Mouse (Mus musculus): ENCODE data around the gene Oasl1. TPM values are rescaled to one million over a fixed set of nuclear protein-coding genes. Genes with fewer than 3 reads are reported as not detected.

Gene Oasl1
- total RNA-seq, 2 experiments from 2014 or later, result 1.8 to 5.2 TPM

DNA sequence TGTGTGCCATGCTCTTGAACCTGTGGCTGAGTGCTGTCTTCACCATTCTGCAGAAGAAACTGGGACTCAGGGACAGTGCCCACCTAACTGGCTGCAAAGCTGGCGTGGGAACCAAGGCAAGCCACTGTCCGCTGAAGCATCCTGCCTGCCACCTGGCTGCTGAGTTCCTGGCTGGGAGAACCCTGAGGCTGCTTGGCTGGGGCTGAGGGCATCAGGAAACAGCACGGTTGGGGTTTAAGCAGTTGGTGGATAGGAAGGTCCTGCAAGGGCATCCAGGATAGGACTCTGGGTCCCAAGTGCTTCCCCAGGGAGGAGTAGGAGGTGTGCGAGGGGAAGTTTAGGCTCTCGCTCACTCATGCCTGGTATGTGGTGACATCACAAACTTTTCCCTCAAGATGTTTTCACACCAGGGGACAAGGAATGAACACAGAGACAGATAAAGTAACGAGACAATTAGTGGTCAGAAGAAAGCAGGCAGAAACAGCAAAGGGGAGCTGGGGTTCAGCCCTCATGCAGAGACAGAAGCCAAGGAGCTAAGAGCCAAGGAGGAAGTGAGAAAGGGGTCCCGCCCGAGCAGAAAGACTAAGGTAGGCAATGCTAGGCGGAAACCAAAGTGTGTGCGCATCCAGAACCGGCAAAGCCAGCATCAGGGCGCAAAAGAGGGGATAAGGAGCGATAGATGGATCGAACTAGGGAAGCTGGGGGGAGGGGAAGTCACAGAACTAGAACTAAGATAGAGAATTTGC lies 44.7 kb downstream of the Oasl1 start:
- peak; percentile 77 for ATAC-seq (replicated peaks; ENCODE audit: poor library complexity, severe bottlenecking)

DNA sequence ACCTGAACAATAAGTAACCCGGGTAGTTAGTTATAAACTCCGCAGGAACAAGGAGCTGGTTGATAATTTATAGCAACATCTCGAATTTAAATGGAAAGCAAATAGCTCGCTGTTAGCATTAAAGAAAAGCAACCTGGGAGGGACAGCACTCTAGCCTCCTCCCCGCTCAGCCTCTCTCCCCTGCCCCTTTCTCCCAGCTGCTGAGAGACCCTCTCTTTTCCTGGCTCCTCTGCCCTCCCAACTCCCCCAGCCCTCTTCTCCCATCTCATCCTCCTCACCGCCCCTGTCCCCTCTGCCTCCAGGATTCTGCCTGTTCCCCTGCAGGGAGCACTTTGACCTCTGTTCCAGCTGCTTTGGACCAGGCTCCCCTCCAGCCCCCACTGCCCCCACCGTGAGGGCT lies 45.6 kb downstream of the Oasl1 start:
- no peak for ATAC-seq (replicated peaks; ENCODE audit: poor library complexity, severe bottlenecking)

DNA sequence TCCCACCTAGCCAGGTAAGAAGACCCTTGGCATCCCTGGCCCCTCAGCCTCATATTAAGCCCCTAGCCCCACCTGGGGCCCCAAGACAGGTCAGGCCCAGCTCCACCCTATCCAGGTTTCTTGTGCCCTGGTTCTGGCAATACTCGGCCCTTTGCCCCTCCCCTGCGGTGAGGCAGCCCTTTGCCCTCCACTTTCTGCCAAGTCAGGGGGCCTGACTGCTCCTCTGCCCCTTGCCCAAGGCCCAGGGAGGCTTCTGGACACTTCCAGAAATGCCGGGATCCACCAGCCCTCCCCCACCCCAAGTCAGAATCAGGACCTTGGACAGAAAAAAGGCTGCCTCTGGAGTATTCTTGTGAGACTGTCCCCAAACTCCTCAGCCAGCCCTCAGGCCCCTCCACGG lies 46.0 kb downstream of the Oasl1 start:
- ATAC-seq (replicated peaks; ENCODE audit: poor library complexity, severe bottlenecking), result no peak

DNA sequence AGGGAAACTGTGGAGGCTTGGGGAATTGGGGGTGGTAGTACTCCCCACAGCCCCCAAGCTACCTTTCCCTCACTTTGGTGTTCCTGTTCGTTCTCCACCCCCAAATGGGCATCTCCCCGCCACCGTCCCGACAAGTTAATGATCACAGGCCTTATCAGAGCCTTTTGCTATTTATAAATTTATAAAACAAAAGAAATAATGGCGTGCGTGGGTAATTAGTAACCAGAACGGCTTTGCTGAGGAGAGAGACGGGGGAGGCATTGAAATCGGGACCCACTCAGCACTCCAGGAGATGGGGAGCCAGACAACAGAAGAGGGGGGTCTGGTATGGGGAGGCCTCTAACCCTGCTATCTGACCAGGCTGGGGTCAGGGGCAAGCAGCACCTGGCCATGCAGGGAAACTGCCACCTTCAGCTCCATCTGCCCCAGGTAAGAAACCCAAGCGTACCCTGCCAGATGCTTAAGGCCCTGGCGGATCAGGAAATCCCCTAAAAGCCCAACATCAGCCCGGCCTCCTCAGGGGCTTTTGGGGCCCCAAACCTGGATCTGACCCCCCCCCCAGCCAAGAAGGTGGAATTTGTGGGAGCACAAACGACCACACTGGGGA lies 46.7 kb downstream of the Oasl1 start:
- no peak for ATAC-seq (replicated peaks; ENCODE audit: poor library complexity, severe bottlenecking)

DNA sequence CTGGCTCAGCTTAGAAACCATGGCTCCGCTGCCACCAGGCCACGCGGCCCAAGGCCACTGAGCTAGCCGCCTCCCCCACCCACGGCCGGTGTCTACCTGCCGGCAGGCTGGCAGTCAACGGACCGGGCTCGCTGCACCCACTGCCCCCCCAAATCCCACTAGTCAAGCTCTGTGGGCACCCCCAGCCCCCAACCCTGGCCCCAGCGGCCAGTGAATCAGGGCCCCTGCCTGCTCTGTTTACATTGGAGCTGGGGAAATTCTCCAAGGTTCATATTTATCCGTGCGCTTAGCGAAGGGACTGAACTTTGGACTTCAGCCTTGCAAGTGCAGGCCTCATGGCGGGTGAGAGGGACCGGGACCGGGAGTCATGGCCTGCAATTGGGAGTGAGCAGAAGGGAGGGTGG lies 47.8 kb downstream of the Oasl1 start, which contains the start of gene Hnf1a:
TSS of gene Hnf1a (minus strand) at position 271 of the 404 bp plus-strand sequence.
- no peak for ATAC-seq (replicated peaks; ENCODE audit: poor library complexity, severe bottlenecking)

DNA sequence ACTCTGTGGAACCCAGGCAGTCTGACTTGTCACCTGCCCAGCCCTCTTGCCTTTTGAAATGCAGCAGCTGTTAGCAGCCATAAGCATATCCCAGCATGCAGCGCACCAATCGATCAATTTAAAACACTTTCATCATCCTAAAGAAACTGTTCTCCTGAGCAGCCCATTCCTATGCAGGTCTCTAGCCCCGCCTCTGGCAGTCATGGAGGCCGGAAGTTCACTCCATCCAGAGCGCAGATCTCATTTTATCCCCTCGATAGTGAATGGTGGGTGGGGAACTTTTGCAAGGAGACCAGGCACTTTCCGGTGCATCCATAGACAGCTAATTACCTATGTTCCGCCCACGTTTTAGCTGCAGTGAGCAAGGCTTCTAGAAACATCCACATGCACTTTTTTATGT lies 49.2 kb downstream of the Oasl1 start:
- no peak for ATAC-seq (replicated peaks; ENCODE audit: poor library complexity, severe bottlenecking)

DNA sequence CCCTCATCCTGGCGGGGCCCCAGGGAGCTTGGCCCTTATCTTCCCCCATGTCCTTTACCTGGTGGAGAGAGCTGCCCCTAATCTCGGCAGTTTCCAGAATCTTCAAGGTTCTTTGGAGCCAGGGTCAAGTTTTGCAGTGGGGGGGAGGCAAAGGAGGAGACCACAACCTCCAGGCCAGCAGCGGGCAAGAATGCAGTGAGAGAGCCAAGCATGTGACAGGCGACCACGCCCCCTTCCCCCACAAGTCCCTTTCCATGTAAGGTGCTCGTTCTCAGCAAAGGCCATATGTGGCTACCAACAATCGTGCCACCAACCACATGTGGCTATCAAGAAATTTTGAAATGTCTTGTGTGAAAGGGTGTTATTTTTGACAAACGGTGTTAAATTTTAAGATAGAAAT lies 50.1 kb downstream of the Oasl1 start:
- ATAC-seq (replicated peaks; ENCODE audit: poor library complexity, severe bottlenecking), result no peak

DNA sequence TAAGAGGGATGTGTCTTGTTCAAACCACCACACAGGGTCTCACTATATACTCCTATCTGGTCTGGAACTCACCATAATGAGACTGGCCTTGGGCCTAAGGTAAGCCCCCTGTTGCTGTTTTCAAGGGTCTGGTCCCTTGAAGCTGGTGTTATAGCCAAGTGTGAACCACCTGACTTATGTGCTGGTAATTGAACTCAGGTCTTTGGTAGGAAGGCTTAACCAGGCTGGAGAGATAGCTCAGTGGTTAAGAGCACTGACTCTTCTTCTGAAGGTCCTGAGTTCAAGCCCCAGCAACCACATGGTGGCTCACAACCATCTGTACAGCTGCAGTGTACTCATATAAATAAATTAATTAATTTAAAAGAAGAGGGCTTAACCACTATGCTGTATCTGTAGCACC lies 53.9 kb downstream of the Oasl1 start:
- no peak for ATAC-seq (replicated peaks; ENCODE audit: poor library complexity, severe bottlenecking)

DNA sequence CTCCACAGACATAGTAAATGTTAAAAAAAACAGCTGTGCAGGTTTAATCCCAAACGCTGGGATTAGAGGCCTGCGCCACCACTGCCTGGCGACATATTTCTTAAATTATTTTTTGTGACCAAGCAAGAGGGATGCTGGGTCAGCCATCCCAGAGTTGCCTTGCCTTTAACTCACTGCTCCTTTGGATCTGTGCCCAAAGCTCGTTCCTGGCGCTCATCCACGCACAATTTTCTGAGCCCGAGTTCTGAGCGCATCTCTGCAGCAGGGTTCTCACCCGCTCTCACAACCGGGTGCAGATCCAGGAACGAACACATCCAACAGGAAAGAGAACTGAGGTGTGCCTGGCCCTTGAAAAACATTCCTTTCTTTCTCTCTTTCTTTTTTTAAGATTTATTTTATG lies 55.4 kb downstream of the Oasl1 start:
- no peak for ATAC-seq (replicated peaks; ENCODE audit: poor library complexity, severe bottlenecking)

DNA sequence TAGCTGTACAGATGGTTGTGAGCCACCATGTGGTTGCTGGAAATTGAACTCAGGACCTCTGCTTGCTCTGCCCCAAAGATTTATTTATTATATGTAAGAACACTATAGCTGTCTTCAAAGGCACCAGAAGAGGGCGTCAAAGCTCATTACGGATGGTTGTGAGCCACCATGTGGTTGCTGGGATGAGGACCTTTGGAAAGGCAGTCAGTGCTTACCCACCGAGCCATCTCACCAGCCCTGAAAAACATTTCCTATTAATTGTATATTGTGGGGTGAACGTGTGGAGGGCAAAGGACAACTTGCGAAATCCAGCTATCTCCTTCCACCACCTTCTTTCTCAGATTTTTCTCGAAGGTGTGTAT lies 55.8 kb downstream of the Oasl1 start:
- ATAC-seq (replicated peaks; ENCODE audit: poor library complexity, severe bottlenecking), result peak; percentile 26

DNA sequence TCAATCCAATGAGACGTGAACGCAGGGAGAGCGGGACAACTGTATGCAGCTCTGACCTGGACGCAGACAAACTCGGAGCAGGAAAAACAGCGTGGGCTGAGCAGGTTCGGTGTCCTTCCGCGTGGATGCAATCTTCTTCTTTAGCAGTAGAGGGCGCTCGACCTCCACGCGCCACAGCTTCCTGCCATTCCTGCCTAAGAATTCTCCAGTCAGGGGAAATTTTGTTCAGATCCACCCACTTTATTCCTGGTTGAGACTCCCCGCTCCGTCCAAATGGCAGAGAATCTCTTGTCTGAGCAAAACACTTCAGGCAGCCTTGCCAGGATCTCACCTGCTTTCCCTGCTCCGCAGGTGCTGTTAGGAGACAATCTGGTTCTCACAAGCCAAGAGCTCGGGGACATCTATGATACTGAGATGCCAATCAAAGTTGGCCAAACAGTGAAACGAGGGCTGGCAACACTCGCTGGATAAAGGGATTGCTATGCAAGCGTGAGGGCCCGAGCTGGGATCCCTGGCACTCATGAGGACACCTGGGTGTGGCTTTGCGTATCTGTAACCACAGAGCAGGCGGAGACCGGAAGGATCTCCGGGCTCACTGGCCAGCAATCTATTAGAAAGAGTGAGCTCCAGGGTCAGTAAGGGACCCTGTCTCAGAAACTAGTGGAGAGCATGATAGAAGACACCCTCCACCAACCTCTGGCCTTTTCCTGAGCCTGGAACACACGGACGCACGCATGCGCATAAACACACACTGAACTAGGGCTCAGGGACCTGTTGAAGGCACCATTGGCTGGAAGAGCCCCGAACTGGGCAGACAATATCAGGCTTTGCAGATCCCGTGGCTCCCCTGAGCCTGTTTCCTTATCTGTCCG lies 56.4 kb downstream of the Oasl1 start:
- peak; percentile 69 for ATAC-seq (replicated peaks; ENCODE audit: poor library complexity, severe bottlenecking)

DNA sequence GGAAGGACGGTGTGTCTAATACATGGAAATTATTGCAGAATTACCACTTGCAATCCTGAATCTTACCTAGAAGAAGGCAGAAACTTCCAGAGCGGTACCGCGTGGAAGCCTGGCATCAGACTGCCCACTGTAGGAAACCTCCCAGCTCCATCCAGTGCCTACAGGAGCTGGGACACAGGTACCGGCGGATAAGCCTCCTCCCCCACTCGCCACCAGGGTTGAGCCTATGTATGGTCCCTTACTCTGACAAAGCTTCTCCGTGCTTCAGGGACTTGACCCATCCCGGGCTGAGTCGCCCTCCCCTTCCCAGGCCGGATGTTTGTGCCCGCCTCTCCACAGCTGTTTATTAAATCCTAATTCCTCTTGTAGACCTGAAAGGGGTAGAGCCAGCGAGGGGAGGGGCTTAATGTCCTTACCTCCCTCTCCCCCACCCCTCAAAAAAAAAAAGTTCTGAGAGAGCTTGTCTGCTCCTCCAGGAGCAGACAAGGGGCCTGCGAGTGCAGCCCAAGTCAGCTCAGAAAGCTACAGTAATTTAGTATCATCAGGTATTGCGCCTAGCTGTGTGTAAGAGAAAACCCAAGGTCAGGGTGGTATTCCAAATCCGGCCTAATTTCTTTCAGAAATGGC lies 57.2 kb downstream of the Oasl1 start:
- ATAC-seq (replicated peaks; ENCODE audit: poor library complexity, severe bottlenecking), result no peak

DNA sequence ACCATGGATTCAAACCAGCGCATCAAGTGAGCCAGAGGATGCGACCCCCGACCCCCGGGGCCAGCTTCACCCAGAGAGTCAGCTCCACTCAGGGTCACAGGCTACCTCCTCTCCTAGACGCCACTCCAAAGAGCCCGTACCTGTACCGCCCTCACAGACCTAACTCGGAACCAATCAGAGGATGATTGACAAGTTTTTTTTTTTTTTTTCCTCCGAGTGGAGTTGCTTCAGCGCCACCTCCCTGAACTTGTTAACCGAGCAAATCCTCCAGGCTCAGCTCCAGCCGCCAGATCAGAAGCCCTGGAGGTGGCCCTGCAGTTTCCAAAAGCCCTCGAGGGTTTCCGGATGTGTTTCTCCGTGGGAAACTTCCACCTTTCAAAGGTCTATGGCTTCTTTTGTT lies 59.0 kb downstream of the Oasl1 start:
- no peak for ATAC-seq (replicated peaks; ENCODE audit: poor library complexity, severe bottlenecking)

DNA sequence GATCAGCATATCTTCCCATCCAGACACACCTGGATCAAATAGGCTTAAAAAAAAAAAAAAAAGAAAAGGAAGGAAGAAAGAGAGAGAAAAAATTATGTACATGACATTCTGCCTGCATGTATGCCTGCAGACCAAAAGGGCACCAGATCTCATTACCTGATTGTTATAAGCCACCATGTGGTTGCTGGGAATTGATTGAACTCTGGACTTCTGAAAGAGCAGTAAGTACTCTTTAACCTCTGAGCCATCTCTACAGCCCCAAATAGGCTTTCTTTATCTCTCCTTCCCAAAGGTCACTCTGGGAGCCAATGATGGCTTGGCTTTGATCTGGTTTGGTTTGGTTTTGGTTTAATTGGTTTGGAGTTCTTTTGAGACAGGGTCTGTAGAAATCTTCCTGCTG lies 62.0 kb downstream of the Oasl1 start:
- ATAC-seq (replicated peaks; ENCODE audit: poor library complexity, severe bottlenecking), result no peak

Other genes starting within 250 kb of the Oasl1 start
- gene Gltp, start 232.3 kb upstream of the Oasl1 start, total RNA-seq (2014; fragmentation: Nextera tagmentation), result 85.6 and 87.2 TPM in 2 replicates
- 21.8 and 30.8 TPM in 2 replicates for gene Gltp, start 232.3 kb upstream of the Oasl1 start, total RNA-seq (2017)
- 6.0 and 25.2 TPM in 2 replicates for gene Tchp, start 215.5 kb upstream of the Oasl1 start, total RNA-seq (2014; fragmentation: Nextera tagmentation)
- gene Tchp, start 215.5 kb upstream of the Oasl1 start, total RNA-seq (2017), result 9.8 and 12.6 TPM in 2 replicates
- gene Ankrd13a, start 148.6 kb upstream of the Oasl1 start, total RNA-seq (2014; fragmentation: Nextera tagmentation), result 271 and 278 TPM in 2 replicates
- gene Ankrd13a, start 148.6 kb upstream of the Oasl1 start, total RNA-seq (2017), result 310 and 331 TPM in 2 replicates
- gene Git2, start 147.7 kb upstream of the Oasl1 start, total RNA-seq (2014; fragmentation: Nextera tagmentation), result 113 and 128 TPM in 2 replicates
- 77.9 and 117 TPM in 2 replicates for gene Git2, start 147.7 kb upstream of the Oasl1 start, total RNA-seq (2017)
- gene 1500011B03Rik, start 99.8 kb upstream of the Oasl1 start, total RNA-seq (2014; fragmentation: Nextera tagmentation), result 44.4 and 76.8 TPM in 2 replicates
- gene 1500011B03Rik, start 99.8 kb upstream of the Oasl1 start, total RNA-seq (2017), result 44.0 and 57.4 TPM in 2 replicates
- 1.6 TPM in 1 of 2 replicates, not detected in the other for gene 4930519G04Rik, start 69.6 kb upstream of the Oasl1 start, total RNA-seq (2014; fragmentation: Nextera tagmentation)
- not detected in 2 replicates for gene 4930519G04Rik, start 69.6 kb upstream of the Oasl1 start, total RNA-seq (2017)
- not detected in 2 replicates for gene Gm9936, start 64.6 kb upstream of the Oasl1 start, total RNA-seq (2014; fragmentation: Nextera tagmentation)
- not detected in 2 replicates for gene Gm9936, start 64.6 kb upstream of the Oasl1 start, total RNA-seq (2017)
- 6.7 and 10.4 TPM in 2 replicates for gene Oasl2, start 26.3 kb upstream of the Oasl1 start, total RNA-seq (2014; fragmentation: Nextera tagmentation)
- gene Oasl2, start 26.3 kb upstream of the Oasl1 start, total RNA-seq (2017), result 4.7 and 7.6 TPM in 2 replicates
- 9.0 and 12.3 TPM in 2 replicates for gene 2210016L21Rik, start 18.9 kb downstream of the Oasl1 start, total RNA-seq (2014; fragmentation: Nextera tagmentation)
- 10.7 and 14.2 TPM in 2 replicates for gene 2210016L21Rik, start 18.9 kb downstream of the Oasl1 start, total RNA-seq (2017)
- gene Hnf1a, start 47.9 kb downstream of the Oasl1 start, total RNA-seq (2014; fragmentation: Nextera tagmentation), result not detected in 2 replicates
- gene Hnf1a, start 47.9 kb downstream of the Oasl1 start, total RNA-seq (2017), result not detected in 2 replicates
- 42.8 and 43.9 TPM in 2 replicates for gene Sppl3, start 87.9 kb downstream of the Oasl1 start, total RNA-seq (2014; fragmentation: Nextera tagmentation)
- gene Sppl3, start 87.9 kb downstream of the Oasl1 start, total RNA-seq (2017), result 21.7 and 26.5 TPM in 2 replicates
- not detected in 2 replicates for gene Gm10401, start 175.1 kb downstream of the Oasl1 start, total RNA-seq (2014; fragmentation: Nextera tagmentation)
- gene Gm10401, start 175.1 kb downstream of the Oasl1 start, total RNA-seq (2017), result 0.26 TPM in 1 of 2 replicates, not detected in the other
- 32.0 and 59.2 TPM in 2 replicates for gene Acads, start 196.1 kb downstream of the Oasl1 start, total RNA-seq (2014; fragmentation: Nextera tagmentation)
- 24.3 and 27.6 TPM in 2 replicates for gene Acads, start 196.1 kb downstream of the Oasl1 start, total RNA-seq (2017)
- 12.5 and 16.4 TPM in 2 replicates for gene Unc119b, start 211.7 kb downstream of the Oasl1 start, total RNA-seq (2014; fragmentation: Nextera tagmentation)
- gene Unc119b, start 211.7 kb downstream of the Oasl1 start, total RNA-seq (2017), result 8.1 and 10.3 TPM in 2 replicates
- 247 and 279 TPM in 2 replicates for gene Mlec, start 234.9 kb downstream of the Oasl1 start, total RNA-seq (2014; fragmentation: Nextera tagmentation)
- gene Mlec, start 234.9 kb downstream of the Oasl1 start, total RNA-seq (2017), result 290 and 318 TPM in 2 replicates

Data from granulocyte monocyte progenitor cell, adult 5-6 weeks (primary cell).